Mouse (Mus musculus): ENCODE data around the gene Dennd4a. TPM values are rescaled to one million over a fixed set of nuclear protein-coding genes. Genes with fewer than 3 reads are reported as not detected.

Gene Dennd4a
- total and polyA plus RNA-seq, 3 experiments: 22.6 to 41.1 (median 37.1) TPM

GRCm38 (mm10) chr9:64802561-64802960, 8.6 kb upstream of the Dennd4a start:
- Histone ChIP-seq H3K4me3 (replicated peaks in 1 of 3; ENCODE audit: low read depth in 2 of 3, low read length in 2 of 3, poor library complexity in 1 of 3) (no peak overlapping the region), H3K4me2 (ENCODE audit: insufficient read depth, low read depth, poor library complexity, severe bottlenecking) (no peak overlapping the region), H3K36me3 (replicated peaks in 1 of 2; ENCODE audit: control insufficient read depth in 1 of 2, insufficient read depth in 1 of 2, low read length in 1 of 2) (no peaks in the 10 kb centered on the region), H3K9me3 (replicated peaks; ENCODE audit: low read length) (peaks cover 10% of the 10 kb centered on the region), H3K79me2 (replicated peaks; ENCODE audit: control insufficient read depth, extremely low read depth, insufficient read depth, poor library complexity, severe bottlenecking) (no peaks in the 10 kb centered on the region), H3K4me1 (ENCODE audit: control insufficient read depth in 1 of 2, insufficient read depth in 2 of 2) (peaks cover 10 to 50% of the 10 kb centered on the region in 2 experiments; a peak in 3 of 4 replicates), H3K9ac (ENCODE audit: insufficient read depth, low read depth) (no peak overlapping the region), H3K27me3 (replicated peaks) (no peaks in the 10 kb centered on the region), H3K27ac (ENCODE audit: insufficient read depth, low read depth) (no peak overlapping the region)
- in situ Hi-C loops (cut with MboI; ENCODE audit: low pct_ligation_motif_present, low pct_unique_long_range_greater_than_20kb, low sequenced_read_pairs): no loop called here
- no peak for TF ChIP-seq SMC3 (IDR thresholded peaks at IDR 0.05; ENCODE audit: low read depth, low read length)
- TF ChIP-seq HCFC1 (IDR thresholded peaks at IDR 0.05; ENCODE audit: low read depth, low read length): no peak
- TF ChIP-seq TBP (conservative IDR thresholded peaks at IDR 0.05; ENCODE audit: low read depth, low read length): no peak
- TF ChIP-seq POLR2AphosphoS2 (IDR thresholded peaks at IDR 0.05; ENCODE audit: low read depth, low read length): no peak
- no peak for TF ChIP-seq RCOR1 (conservative IDR thresholded peaks at IDR 0.05; ENCODE audit: low read depth, low read length)
- no peak for DNase-seq (ENCODE audit: extremely low read depth)
- dilution Hi-C loops (cut with MboI; ENCODE audit: extremely low pct_ligation_motif_present, extremely low pct_unique_long_range_greater_than_20kb, low sequenced_read_pairs): no loop called here

- Histone ChIP-seq H3K4me1 (ENCODE audit: control insufficient read depth in 1 of 2, insufficient read depth in 2 of 2) (peaks cover 6 to 49% of the 10 kb centered on the region in 2 experiments; a peak in 3 of 4 replicates), H3K27me3 (replicated peaks) (no peaks in the 10 kb centered on the region), H3K36me3 (replicated peaks in 1 of 2; ENCODE audit: control insufficient read depth in 1 of 2, insufficient read depth in 1 of 2, low read length in 1 of 2) (no peaks in the 10 kb centered on the region), H3K27ac (ENCODE audit: insufficient read depth, low read depth) (no peak overlapping the region), H3K79me2 (replicated peaks; ENCODE audit: control insufficient read depth, extremely low read depth, insufficient read depth, poor library complexity, severe bottlenecking) (no peaks in the 10 kb centered on the region), H3K4me2 (ENCODE audit: insufficient read depth, low read depth, poor library complexity, severe bottlenecking) (no peak overlapping the region), H3K9me3 (replicated peaks; ENCODE audit: low read length) (peaks cover 10% of the 10 kb centered on the region), H3K4me3 (replicated peaks in 1 of 3; ENCODE audit: low read depth in 2 of 3, low read length in 2 of 3, poor library complexity in 1 of 3) (no peak overlapping the region), H3K9ac (ENCODE audit: insufficient read depth, low read depth) (no peak overlapping the region)
- in situ Hi-C loops (cut with MboI; ENCODE audit: low pct_ligation_motif_present, low pct_unique_long_range_greater_than_20kb, low sequenced_read_pairs): no loop called here
- dilution Hi-C loops (cut with MboI; ENCODE audit: extremely low pct_ligation_motif_present, extremely low pct_unique_long_range_greater_than_20kb, low sequenced_read_pairs): no loop called here
- no peak for DNase-seq (ENCODE audit: extremely low read depth)
- TF ChIP-seq KAT2A (IDR thresholded peaks at IDR 0.05; ENCODE audit: insufficient replicate concordance, low read length) (no peak), USF1 (IDR thresholded peaks at IDR 0.05; ENCODE audit: low read depth, low read length) (no peak), BHLHE40 (IDR thresholded peaks at IDR 0.05; ENCODE audit: low read depth, low read length) (no peak), CHD1 (IDR thresholded peaks at IDR 0.05; ENCODE audit: low read depth, low read length) (no peak), POLR2A (IDR thresholded peaks at IDR 0.05; ENCODE audit: low read depth, low read length) (no peak), PAX5 (IDR thresholded peaks at IDR 0.05; ENCODE audit: low read length) (no peak), RAD21 (IDR thresholded peaks at IDR 0.05; ENCODE audit: low read depth, low read length) (no peak), SIN3A (IDR thresholded peaks at IDR 0.05; ENCODE audit: low read length) (no peak), ELF1 (IDR thresholded peaks at IDR 0.05; ENCODE audit: low read depth, low read length) (no peak), MAX (IDR thresholded peaks at IDR 0.05; ENCODE audit: low read length) (no peak)
Measured at GRCm38 (mm10) chr9:64803373-64804214, 7.5 kb upstream of the Dennd4a start.

All from CH12.LX (cell line).